Mouse (Mus musculus) lung, adult 2 months (tissue): ENCODE measurements around the gene Ptcd1.

Experiments used
- CTCF ChIP-seq: fragments of 200-500 bp; IDR thresholded peaks from 2 replicates; pipeline ENCODE4 v1.5.1; 2011; ENCODE audit warnings: mild to moderate bottlenecking, low read length, control low read depth; ENCODE audit not compliant: insufficient read depth
- POLR2A ChIP-seq: fragments of 200-500 bp; IDR thresholded peaks from 2 replicates; pipeline ENCODE4 v1.6.1; 2011; ENCODE audit warnings: low read depth, mild to moderate bottlenecking, control low read depth, low read length, borderline replicate concordance; ENCODE audit errors: extremely low read depth

- TF ChIP-seq CTCF (no peak), POLR2A (no peak)
Observed at GRCm38 (mm10) chr5:145113416-145113815, 53.5 kb downstream of the Ptcd1 start.
